Mouse (Mus musculus): ENCODE results near the gene Arhgdig.

GRCm38 (mm10) chr17:26203321-26203811 lies 4.2 kb downstream of the Arhgdig start:
- TF ChIP-seq CTCF (conservative IDR thresholded peaks at IDR 0.05; ENCODE audit: low read length), result no peak
- no peak for TF ChIP-seq POU5F1 (IDR thresholded peaks at IDR 0.05; ENCODE audit: borderline replicate concordance, low read length)
- no peak for TF ChIP-seq NANOG (IDR thresholded peaks at IDR 0.05; ENCODE audit: borderline replicate concordance, low read length)

Measured in E14TG2a.4 (cell line).